Mouse (Mus musculus) stomach, embryonic 16.5 days (tissue): Measurements from ENCODE around the gene Cfi. TPM values are rescaled to one million over a fixed set of nuclear protein-coding genes. Genes with fewer than 3 reads are reported as not detected.

Experiments
- polyA plus RNA-seq: library from polyadenylated mRNA; unstranded; fragments of >200 nt; fragmentation: Nextera tagmentation; extraction: Ambion mirVana; gene quantifications from 2 replicates; pipeline ENCODE4 v1.2.1, GENCODE M21; 2015

The Cfi gene
- polyA plus RNA-seq, 1 experiment from 2014 or later = 103 TPM

Other genes with a start within 250 kb of the Cfi start
- 1.5 and 2.2 TPM in 2 replicates for gene Egf, start 80.6 kb upstream of the Cfi start, polyA plus RNA-seq
- not detected in 2 replicates for gene Lrit3, start 31.9 kb upstream of the Cfi start, polyA plus RNA-seq
- 0.16 TPM in 1 of 2 replicates, not detected in the other for gene Rrh, start 13.3 kb upstream of the Cfi start, polyA plus RNA-seq
- 42.9 and 44.5 TPM in 2 replicates for gene Gar1, start 4.5 kb upstream of the Cfi start, polyA plus RNA-seq
- 49.4 and 56.0 TPM in 2 replicates for gene Pla2g12a, start 42.7 kb downstream of the Cfi start, polyA plus RNA-seq
- 107 TPM in 2 replicates for gene Casp6, start 65.5 kb downstream of the Cfi start, polyA plus RNA-seq
- 6.0 and 6.1 TPM in 2 replicates for gene Mcub, start 134.3 kb downstream of the Cfi start, polyA plus RNA-seq
- gene Sec24b, start 225.7 kb downstream of the Cfi start, polyA plus RNA-seq = 28.2 and 29.7 TPM in 2 replicates